Mouse (Mus musculus): ENCODE measurements around the gene Vmn1r192. TPM values are rescaled to one million over a fixed set of nuclear protein-coding genes. Genes with fewer than 3 reads are reported as not detected.
"Not testable (repeated sequence)": the region's sequence is repeated elsewhere in the genome, so short reads cannot be mapped to it uniquely, and the experiment has no call there.

Vmn1r192 gene
- polyA plus RNA-seq (2012; ENCODE audit: insufficient read depth, low replicate concordance) = not detected in 2 replicates

- no peak for TF ChIP-seq FLI1 (IDR thresholded peaks at IDR 0.05; ENCODE audit: low read length)
- TF ChIP-seq GATA1 (IDR thresholded peaks at IDR 0.05; ENCODE audit: borderline replicate concordance, low read length) = no peak
- Histone ChIP-seq H3K27me3 (replicated peaks) (no peaks in the 10 kb centered on the region), H3K36me3 (replicated peaks; ENCODE audit: low read length) (no peaks in the 10 kb centered on the region), H3K9me3 (no peaks in the 10 kb centered on the region), H3K4me3 (replicated peaks) (no peak within 1 kb of the TSS), H3K4me1 (no peaks in the 10 kb centered on the region)
Measured at GRCm38 (mm10) chr13:22191041-22191440, at the start of gene Vmn1r192. TSS of gene Vmn1r192 (minus strand) at chr13:22191141.

GRCm38 (mm10) chr13:22223060-22223459, 32.1 kb upstream of the Vmn1r192 start, which contains the start of gene Vmn1r193:
TSS of gene Vmn1r193 (minus strand) at chr13:22223160.
- H3K36me3 ChIP-seq (replicated peaks; ENCODE audit: low read length); H3K4me1 ChIP-seq; H3K9me3 ChIP-seq; H3K4me3 ChIP-seq (replicated peaks); H3K27me3 ChIP-seq (replicated peaks): not testable (repeated sequence)

- not testable (repeated sequence) for H3K9me3 ChIP-seq; H3K27me3 ChIP-seq (replicated peaks); H3K4me3 ChIP-seq (replicated peaks); H3K4me1 ChIP-seq; H3K36me3 ChIP-seq (replicated peaks; ENCODE audit: low read length)
Measured at GRCm38 (mm10) chr13:22192756-22193155, 1.8 kb upstream of the Vmn1r192 start.

GRCm38 (mm10) chr13:22190385-22190784, 556 bp downstream of the Vmn1r192 start:
- Histone ChIP-seq H3K4me3 (replicated peaks) (no peak overlapping the region), H3K27me3 (replicated peaks) (no peaks in the 10 kb centered on the region), H3K4me1 (no peaks in the 10 kb centered on the region), H3K9me3 (no peaks in the 10 kb centered on the region), H3K36me3 (replicated peaks; ENCODE audit: low read length) (no peaks in the 10 kb centered on the region)
- TF ChIP-seq FLI1 (IDR thresholded peaks at IDR 0.05; ENCODE audit: low read length) (no peak), GATA1 (IDR thresholded peaks at IDR 0.05; ENCODE audit: borderline replicate concordance, low read length) (no peak)

DNA sequence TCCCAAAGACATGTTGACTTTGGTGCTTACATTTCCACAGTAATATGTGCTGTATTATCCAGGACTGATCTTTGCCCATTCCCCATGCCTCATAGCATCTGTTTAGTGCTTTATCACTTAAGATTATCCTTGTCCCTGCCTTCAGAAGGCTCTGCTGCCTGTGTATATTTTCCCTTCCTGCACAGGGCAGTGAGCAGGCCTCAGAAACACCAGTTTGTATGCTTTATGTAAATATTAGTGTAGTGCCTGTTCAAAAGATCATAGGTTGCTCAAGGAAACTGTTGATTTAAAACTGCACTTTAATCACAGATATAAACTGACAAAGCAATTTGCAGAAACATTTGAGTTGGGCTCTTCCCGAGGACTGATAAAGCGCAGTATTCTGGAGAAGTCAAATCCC, 1.6 kb downstream of the Vmn1r192 start:
- no peaks in the 10 kb centered on the region for H3K36me3 ChIP-seq (replicated peaks; ENCODE audit: low read length)
- H3K4me3 ChIP-seq (replicated peaks) = no peak overlapping the region
- H3K27me3 ChIP-seq (replicated peaks) = no peaks in the 10 kb centered on the region
- H3K4me1 ChIP-seq = no peaks in the 10 kb centered on the region
- no peak for TF ChIP-seq GATA1 (IDR thresholded peaks at IDR 0.05; ENCODE audit: borderline replicate concordance, low read length)
- TF ChIP-seq FLI1 (IDR thresholded peaks at IDR 0.05; ENCODE audit: low read length) = no peak
- H3K9me3 ChIP-seq = no peaks in the 10 kb centered on the region

DNA sequence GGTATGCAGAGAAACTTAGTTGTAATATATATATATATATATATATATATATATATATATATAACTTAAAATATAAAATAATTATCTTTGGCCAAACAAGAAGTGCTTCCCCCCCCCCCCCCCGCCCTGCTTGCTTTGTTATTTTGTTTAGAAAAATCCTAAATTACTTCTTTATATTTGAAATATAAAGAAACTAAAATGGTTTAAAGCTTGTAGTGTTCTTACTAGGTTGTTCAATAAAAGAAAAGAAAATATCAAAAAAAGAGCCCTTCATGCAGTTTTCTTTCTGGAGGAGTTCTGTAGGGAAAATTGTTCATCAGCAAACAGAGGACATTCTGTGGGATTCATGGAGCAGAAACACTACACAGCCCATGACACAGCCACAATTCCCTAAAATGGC, 7.1 kb downstream of the Vmn1r192 start, which contains the start of gene Vmn1r191:
Vmn1r191 (minus strand) TSS at position 101 of the 400 bp plus-strand sequence.
- TF ChIP-seq FLI1 (IDR thresholded peaks at IDR 0.05; ENCODE audit: low read length) (no peak), GATA1 (IDR thresholded peaks at IDR 0.05; ENCODE audit: borderline replicate concordance, low read length) (no peak)
- Histone ChIP-seq H3K27me3 (replicated peaks) (no peaks in the 10 kb centered on the region), H3K4me1 (no peaks in the 10 kb centered on the region), H3K36me3 (replicated peaks; ENCODE audit: low read length) (no peaks in the 10 kb centered on the region), H3K9me3 (no peaks in the 10 kb centered on the region), H3K4me3 (replicated peaks) (no peak within 1 kb of the TSS)

GRCm38 (mm10) chr13:22168416-22168815, 22.5 kb downstream of the Vmn1r192 start:
- H3K4me3 ChIP-seq (replicated peaks) = no peak overlapping the region
- no peak for TF ChIP-seq FLI1 (IDR thresholded peaks at IDR 0.05; ENCODE audit: low read length)
- no peak for TF ChIP-seq GATA1 (IDR thresholded peaks at IDR 0.05; ENCODE audit: borderline replicate concordance, low read length)
- no peaks in the 10 kb centered on the region for H3K4me1 ChIP-seq
- peaks cover 21% of the 10 kb centered on the region for H3K9me3 ChIP-seq
- no peaks in the 10 kb centered on the region for H3K36me3 ChIP-seq (replicated peaks; ENCODE audit: low read length)
- no peaks in the 10 kb centered on the region for H3K27me3 ChIP-seq (replicated peaks)

- not testable (repeated sequence) for H3K9me3 ChIP-seq; H3K36me3 ChIP-seq (replicated peaks; ENCODE audit: low read length); H3K4me1 ChIP-seq; H3K27me3 ChIP-seq (replicated peaks); H3K4me3 ChIP-seq (replicated peaks)
Measured at GRCm38 (mm10) chr13:22136495-22137293, 54.2 kb downstream of the Vmn1r192 start.

Other genes starting within 250 kb of the Vmn1r192 start
- not detected in 2 replicates for gene Zfp184, start 246.0 kb downstream of the Vmn1r192 start, polyA plus RNA-seq (2012; ENCODE audit: insufficient read depth, low replicate concordance)
- not detected in 2 replicates for gene Pom121l2, start 209.9 kb downstream of the Vmn1r192 start, polyA plus RNA-seq (2012; ENCODE audit: insufficient read depth, low replicate concordance)
- 0.81 TPM in 1 of 2 replicates, not detected in the other for gene Prss16, start 181.4 kb downstream of the Vmn1r192 start, polyA plus RNA-seq (2012; ENCODE audit: insufficient read depth, low replicate concordance)
- gene Hist1h2ah, start 155.6 kb downstream of the Vmn1r192 start, polyA plus RNA-seq (2012; ENCODE audit: insufficient read depth, low replicate concordance) = 89.8 and 975 TPM in 2 replicates
- 7.0 TPM in 1 of 2 replicates, not detected in the other for gene Hist1h2bk, start 155.3 kb downstream of the Vmn1r192 start, polyA plus RNA-seq (2012; ENCODE audit: insufficient read depth, low replicate concordance)
- 304 and 570 TPM in 2 replicates for gene Hist1h4i, start 149.8 kb downstream of the Vmn1r192 start, polyA plus RNA-seq (2012; ENCODE audit: insufficient read depth, low replicate concordance)
- gene Hist1h2ag, start 148.2 kb downstream of the Vmn1r192 start, polyA plus RNA-seq (2012; ENCODE audit: insufficient read depth, low replicate concordance) = 24.5 and 35.7 TPM in 2 replicates
- 27.3 and 32.8 TPM in 2 replicates for gene Hist1h2bj, start 147.9 kb downstream of the Vmn1r192 start, polyA plus RNA-seq (2012; ENCODE audit: insufficient read depth, low replicate concordance)
- gene Vmn1r188, start 106.7 kb downstream of the Vmn1r192 start, polyA plus RNA-seq (2012; ENCODE audit: insufficient read depth, low replicate concordance) = not detected in 2 replicates
- not detected in 2 replicates for gene Vmn1r189, start 85.3 kb downstream of the Vmn1r192 start, polyA plus RNA-seq (2012; ENCODE audit: insufficient read depth, low replicate concordance)
- not detected in 2 replicates for gene Vmn1r191, start 7.2 kb downstream of the Vmn1r192 start, polyA plus RNA-seq (2012; ENCODE audit: insufficient read depth, low replicate concordance)
- 0.03 TPM in 1 of 2 replicates, not detected in the other for gene Vmn1r193, start 32.0 kb upstream of the Vmn1r192 start, polyA plus RNA-seq (2012; ENCODE audit: insufficient read depth, low replicate concordance)
- not detected in 2 replicates for gene Vmn1r194, start 53.1 kb upstream of the Vmn1r192 start, polyA plus RNA-seq (2012; ENCODE audit: insufficient read depth, low replicate concordance)
- not detected in 2 replicates for gene Vmn1r195, start 79.4 kb upstream of the Vmn1r192 start, polyA plus RNA-seq (2012; ENCODE audit: insufficient read depth, low replicate concordance)
- gene Vmn1r196, start 98.8 kb upstream of the Vmn1r192 start, polyA plus RNA-seq (2012; ENCODE audit: insufficient read depth, low replicate concordance) = 0.42 TPM in 1 of 2 replicates, not detected in the other
- not detected in 2 replicates for gene Vmn1r197, start 133.4 kb upstream of the Vmn1r192 start, polyA plus RNA-seq (2012; ENCODE audit: insufficient read depth, low replicate concordance)
- gene Vmn1r198, start 159.2 kb upstream of the Vmn1r192 start, polyA plus RNA-seq (2012; ENCODE audit: insufficient read depth, low replicate concordance) = not detected in 2 replicates
- gene Vmn1r199, start 188.7 kb upstream of the Vmn1r192 start, polyA plus RNA-seq (2012; ENCODE audit: insufficient read depth, low replicate concordance) = not detected in 2 replicates
- not detected in 2 replicates for gene Vmn1r200, start 199.2 kb upstream of the Vmn1r192 start, polyA plus RNA-seq (2012; ENCODE audit: insufficient read depth, low replicate concordance)